Comparison of ENCODE assay signal across 18 mouse cellular contexts in genomic region chr14:76188105-76188645, GRCm38 (mm10).
DNase-seq lines count a peak whose midpoint lies in the region; ATAC-seq lines count a peak whose summit lies in the region.
"Had no signal": no experiment of that assay in that cellular context is flagged by ENCODE, and none has a peak within 500 bp of the region (broad histone marks: within the 10 kb centered on the region; RNA-seq: fewer than 3 reads in every experiment).

No protein-coding gene starts in this region.

- no peaks in the 10 kb centered on the region for H3K36me3 ChIP-seq in forebrain, embryonic 15.5 days
- H3K36me3 ChIP-seq: forebrain, embryonic 10.5 days; neural tube, embryonic 12.5 days; stomach, embryonic 15.5 days had no signal

- H3K4me2 ChIP-seq in forebrain, embryonic 15.5 days (replicated peaks), result no peak overlapping the region
- H3K4me2 ChIP-seq: heart, embryonic 11.5 days; neural tube, embryonic 12.5 days; stomach, embryonic 15.5 days had no signal

- DNase-seq in CD4-positive, CD25-positive, alpha-beta regulatory T cell, adult 2 months (ENCODE audit: low read depth, low spot score), result peak; percentile 64
- DNase-seq in thymus, postnatal 25 days, result peak; percentile 81
- DNase-seq in left cerebral cortex, adult 18-20 months (ENCODE audit: low spot score in 2 of 2), result no peak
- no peak for DNase-seq in heart, adult 8-10 months (ENCODE audit: low spot score)
- DNase-seq: adrenal gland, adult 2 months; cerebellum, adult 18-20 months; liver; lung, adult 18-20 months; lung, postnatal 4 days had no signal

- no peak overlapping the region for H3K4me3 ChIP-seq in forebrain, embryonic 15.5 days
- H3K4me3 ChIP-seq: forebrain, embryonic 10.5 days; neural tube, embryonic 12.5 days; stomach, embryonic 15.5 days had no signal

- H3K4me1 ChIP-seq in forebrain, embryonic 15.5 days, result no peaks in the 10 kb centered on the region
- H3K4me1 ChIP-seq: stomach, embryonic 15.5 days had no signal

- ATAC-seq in activated CD4-positive, CD25-positive, alpha-beta regulatory T cell, adult 4 months, result peak; percentile 92
- ATAC-seq in megakaryocyte-erythroid progenitor cell, adult 5-6 weeks (replicated peaks; ENCODE audit: low FRiP score, low TSS enrichment, poor library complexity, severe bottlenecking), result peak; percentile 44; the same call in 1 of the 2 replicates
- ATAC-seq in forebrain, embryonic 15.5 days (replicated peaks), result no peak
- ATAC-seq: intestine, postnatal 0 days; midbrain, embryonic 16.5 days had no signal

- H3K9me3 ChIP-seq in forebrain, embryonic 15.5 days, result no peaks in the 10 kb centered on the region
- H3K9me3 ChIP-seq: forebrain, embryonic 10.5 days; neural tube, embryonic 12.5 days; stomach, embryonic 15.5 days had no signal

- no peaks in the 10 kb centered on the region for H3K27me3 ChIP-seq in forebrain, embryonic 15.5 days
- H3K27me3 ChIP-seq: neural tube, embryonic 12.5 days; stomach, embryonic 15.5 days had no signal

- H3K27ac ChIP-seq in forebrain, embryonic 15.5 days (replicated peaks), result no peak overlapping the region
- H3K27ac ChIP-seq: forebrain, embryonic 10.5 days; neural tube, embryonic 12.5 days; stomach, embryonic 15.5 days had no signal

- WGBS in forebrain, embryonic 15.5 days, result 82% methylated on average over 6 of the region's 6 CpGs

- H3K9ac ChIP-seq in forebrain, embryonic 15.5 days (replicated peaks), result no peak overlapping the region
- H3K9ac ChIP-seq: neural tube, embryonic 12.5 days; stomach, embryonic 15.5 days had no signal

Comparison
In these comparisons a context has a peak if more than half of its experiments do, and no peak if none do; other contexts are left out.
1. DNase-seq: peak in CD4-positive, CD25-positive, alpha-beta regulatory T cell, adult 2 months (single experiment) and thymus, postnatal 25 days (single experiment); none in left cerebral cortex, adult 18-20 months (0 of 2) and heart, adult 8-10 months (single experiment).